Mouse (Mus musculus) forebrain, postnatal 0 days (tissue): ENCODE measurements around the gene Deaf1. TPM values are rescaled to one million over a fixed set of nuclear protein-coding genes. Genes with fewer than 3 reads are reported as not detected.
A peak's percentile ranks its signal among the peaks of the same experiment; 100 is the strongest.

Source experiments
- ATAC-seq: fragments of 200-750 bp; cut with Nextera tagmentation; 2 replicates; pipeline ENCODE4 v1.8.0; 2017; ENCODE audit warnings: mild to moderate bottlenecking, moderate library complexity
- DNase-seq: peaks from one replicate; pipeline ENCODE4 v3.0.0-alpha.2; 2015
- H3K27ac ChIP-seq: fragments of 300-500 bp; sonication (generic); 2 replicates; pipeline ENCODE4 v1.5.1; 2014; ENCODE audit warnings: low read depth, mild to moderate bottlenecking, antibody characterized with exemption, low read length, moderate library complexity, mixed read lengths
- H3K27me3 ChIP-seq: fragments of 300-500 bp; sonication (generic); 2 replicates; pipeline ENCODE4 v1.6.1; 2014; ENCODE audit warnings: mild to moderate bottlenecking, low read length, mixed read lengths; ENCODE audit not compliant: insufficient read depth
- H3K36me3 ChIP-seq: fragments of 300-500 bp; sonication (generic); 2 replicates; pipeline ENCODE4 v1.6.1; 2014; ENCODE audit warnings: mild to moderate bottlenecking, moderate library complexity; ENCODE audit not compliant: insufficient read depth
- H3K4me1 ChIP-seq: fragments of 300-500 bp; sonication (generic); 2 replicates; pipeline ENCODE4 v1.6.1; 2014; ENCODE audit warnings: antibody characterized with exemption; ENCODE audit not compliant: insufficient read depth
- H3K4me2 ChIP-seq: fragments of 300-500 bp; sonication (generic); 2 replicates; pipeline ENCODE4 v1.6.1; 2014; ENCODE audit warnings: low read depth, mild to moderate bottlenecking, moderate library complexity
- H3K4me3 ChIP-seq: fragments of 300-500 bp; sonication (generic); 2 replicates; pipeline ENCODE4 v1.5.1; 2014; ENCODE audit warnings: low read depth, low read length, mixed read lengths
- H3K9ac ChIP-seq: fragments of 300-500 bp; sonication (generic); 2 replicates; pipeline ENCODE4 v1.6.1; 2014; ENCODE audit warnings: mild to moderate bottlenecking
- H3K9me3 ChIP-seq: fragments of 300-500 bp; sonication (generic); 2 replicates; pipeline ENCODE4 v1.6.1; 2016; ENCODE audit warnings: low read length
- CTCF ChIP-seq: sonication (generic); IDR thresholded peaks from 2 replicates; pipeline ENCODE4 v1.5.1; 2016; ENCODE audit warnings: antibody characterized with exemption, control low read depth, low read depth
- WGBS: fragments of 180-500 bp; shearing (Covaris S2); extraction: QIAGEN DNeasy Blood & Tissue Kit; methylation state at CpG from one replicate; pipeline ENCODE4 v1.1.7; 2014; 5-methylcytosine and 5-hydroxymethylcytosine counted together
- polyA plus RNA-seq: library from polyadenylated mRNA; unstranded; fragments of >200 nt; fragmentation: Nextera tagmentation; extraction: Ambion mirVana; gene quantifications from 2 replicates; pipeline ENCODE4 v1.2.1, GENCODE M21; 2015
- total RNA-seq: library from RNA; depleted of rRNA; stranded (reverse); fragments of >200 nt; gene quantifications from 2 replicates; pipeline ENCODE4 v1.2.3, GENCODE M21; 2014

Deaf1 gene
- total and polyA plus RNA-seq, 2 experiments from 2014 or later = 238 to 282 TPM

GRCm38 (mm10) chr7:141331990-141332389 is 4.5 kb upstream of the Deaf1 start:
- Histone ChIP-seq H3K9me3 (no peaks in the 10 kb centered on the region), H3K27me3 (no peaks in the 10 kb centered on the region), H3K9ac (no peak overlapping the region), H3K4me3 (no peak overlapping the region), H3K27ac (no peak overlapping the region), H3K36me3 (peaks cover 18% of the 10 kb centered on the region), H3K4me2 (no peak overlapping the region), H3K4me1 (peaks cover 7% of the 10 kb centered on the region; the same call in 1 of the 2 replicates)
- 83% methylated on average over 6 of the region's 6 CpGs for WGBS
- no peak for TF ChIP-seq CTCF
- no peak for ATAC-seq
- no peak for DNase-seq

GRCm38 (mm10) chr7:141330706-141331105 is 3.2 kb upstream of the Deaf1 start:
- Histone ChIP-seq H3K27ac (no peak overlapping the region), H3K36me3 (peaks cover 13% of the 10 kb centered on the region), H3K9me3 (no peaks in the 10 kb centered on the region), H3K4me3 (no peak overlapping the region), H3K4me2 (no peak overlapping the region), H3K4me1 (peaks cover 19% of the 10 kb centered on the region), H3K27me3 (no peaks in the 10 kb centered on the region), H3K9ac (no peak overlapping the region)
- TF ChIP-seq CTCF = no peak
- DNase-seq = no peak
- no peak for ATAC-seq

GRCm38 (mm10) chr7:141328373-141328990 is 992 bp upstream of the Deaf1 start:
- Histone ChIP-seq H3K4me2 (peak overlapping the region; percentile 100), H3K4me1 (peaks cover 22% of the 10 kb centered on the region), H3K27me3 (no peaks in the 10 kb centered on the region), H3K9ac (peak overlapping the region; percentile 98), H3K36me3 (peaks cover 14% of the 10 kb centered on the region), H3K4me3 (peak overlapping the region; percentile 70), H3K9me3 (no peaks in the 10 kb centered on the region), H3K27ac (peak overlapping the region; percentile 100)
- ATAC-seq (peak; percentile 1; the same call in 1 of the 2 replicates), DNase-seq (no peak)
- no peak for TF ChIP-seq CTCF
- 13% methylated on average over 24 of the region's 24 CpGs for WGBS

- peak overlapping the region; percentile 70 for H3K4me3 ChIP-seq
- DNase-seq = peak; percentile 34
- peak overlapping the region; percentile 98 for H3K9ac ChIP-seq
- WGBS = 2% methylated on average over 34 of the region's 35 CpGs
- peak overlapping the region; percentile 100 for H3K4me2 ChIP-seq
- peak; percentile 4 for ATAC-seq
- H3K27ac ChIP-seq = peak overlapping the region; percentile 100
- peaks cover 23% of the 10 kb centered on the region for H3K36me3 ChIP-seq
- H3K9me3 ChIP-seq = no peaks in the 10 kb centered on the region
- no peak for TF ChIP-seq CTCF
- H3K27me3 ChIP-seq = no peaks in the 10 kb centered on the region
- H3K4me1 ChIP-seq = peaks cover 22% of the 10 kb centered on the region
These were observed 694 bp downstream of the Deaf1 start for GRCm38 (mm10) chr7:141326546-141327446.

GRCm38 (mm10) chr7:141324686-141325085 is 2.8 kb downstream of the Deaf1 start:
- no peak for TF ChIP-seq CTCF
- Histone ChIP-seq H3K27me3 (no peaks in the 10 kb centered on the region), H3K4me2 (0 out of 2 replicates have a peak overlapping the region, but pooled peaks have one; percentile 13), H3K27ac (no peak overlapping the region), H3K9me3 (no peaks in the 10 kb centered on the region), H3K9ac (peak overlapping the region; percentile 22; the same call in 1 of the 2 replicates), H3K4me3 (no peak overlapping the region), H3K4me1 (peaks cover 22% of the 10 kb centered on the region), H3K36me3 (peaks cover 42% of the 10 kb centered on the region)
- WGBS = 69% methylated on average over 1 of the region's 1 CpGs
- ATAC-seq = no peak
- no peak for DNase-seq

GRCm38 (mm10) chr7:141319446-141319845 is 8.0 kb downstream of the Deaf1 start:
- no peak for DNase-seq
- TF ChIP-seq CTCF = no peak
- Histone ChIP-seq H3K9ac (no peak overlapping the region), H3K4me1 (no peaks in the 10 kb centered on the region), H3K36me3 (peaks cover 93% of the 10 kb centered on the region), H3K4me3 (no peak overlapping the region), H3K4me2 (no peak overlapping the region), H3K9me3 (no peaks in the 10 kb centered on the region), H3K27ac (no peak overlapping the region), H3K27me3 (no peaks in the 10 kb centered on the region)
- 68% methylated on average over 2 of the region's 2 CpGs for WGBS
- ATAC-seq = no peak

- Histone ChIP-seq H3K4me1 (no peaks in the 10 kb centered on the region), H3K27me3 (no peaks in the 10 kb centered on the region), H3K4me2 (no peak overlapping the region), H3K36me3 (peaks cover 95% of the 10 kb centered on the region), H3K9me3 (no peaks in the 10 kb centered on the region), H3K27ac (no peak overlapping the region), H3K4me3 (no peak overlapping the region), H3K9ac (no peak overlapping the region)
- DNase-seq (no peak), ATAC-seq (no peak)
- WGBS = 75% methylated on average over 1 of the region's 1 CpGs
- no peak for TF ChIP-seq CTCF
These were observed 9.8 kb downstream of the Deaf1 start for GRCm38 (mm10) chr7:141317619-141318132.
